Mouse (Mus musculus) neural tube, embryonic 12.5 days (tissue): Measurements from ENCODE around the gene Rbm33. TPM values are rescaled to one million over a fixed set of nuclear protein-coding genes. Genes with fewer than 3 reads are reported as not detected.

Experiments used
- ATAC-seq: fragments of 200-750 bp; cut with Nextera tagmentation; 2 replicates; pipeline ENCODE4 v1.8.0; 2017; ENCODE audit warnings: low read depth, mild to moderate bottlenecking, moderate TSS enrichment, moderate library complexity; ENCODE audit not compliant: low FRiP score
- H3K27ac ChIP-seq: fragments of 300-500 bp; sonication (generic); 2 replicates; pipeline ENCODE4 v1.5.1; 2016
- H3K27me3 ChIP-seq: fragments of 300-500 bp; sonication (generic); replicated peaks from 2 replicates; pipeline ENCODE4 v1.6.1; 2016; ENCODE audit warnings: mild to moderate bottlenecking
- H3K36me3 ChIP-seq: fragments of 300-500 bp; sonication (generic); 2 replicates; pipeline ENCODE4 v1.6.1; 2016; ENCODE audit warnings: mild to moderate bottlenecking
- H3K4me1 ChIP-seq: fragments of 300-500 bp; sonication (generic); 2 replicates; pipeline ENCODE4 v1.6.1; 2016
- H3K4me2 ChIP-seq: fragments of 300-500 bp; sonication (generic); replicated peaks from 2 replicates; pipeline ENCODE4 v1.6.1; 2016; ENCODE audit warnings: mild to moderate bottlenecking
- H3K4me3 ChIP-seq: fragments of 300-500 bp; sonication (generic); 2 replicates; pipeline ENCODE4 v1.5.1; 2016
- H3K9ac ChIP-seq: fragments of 300-500 bp; sonication (generic); 2 replicates; pipeline ENCODE4 v1.6.1; 2016; ENCODE audit warnings: mild to moderate bottlenecking
- H3K9me3 ChIP-seq: fragments of 300-500 bp; sonication (generic); 2 replicates; pipeline ENCODE4 v1.6.1; 2016; ENCODE audit warnings: mild to moderate bottlenecking
- WGBS: fragments of 180-500 bp; shearing (Covaris S2); methylation state at CpG from one replicate; pipeline ENCODE4 v1.1.7; 2016; 5-methylcytosine and 5-hydroxymethylcytosine counted together
- polyA plus RNA-seq: library from polyadenylated mRNA; unstranded; fragments of >200 nt; fragmentation: Nextera tagmentation; extraction: Ambion mirVana; gene quantifications from 2 replicates; pipeline ENCODE4 v1.2.1, GENCODE M21; 2016

The Rbm33 gene
- polyA plus RNA-seq, 1 experiment from 2014 or later, result 22.5 TPM

DNA sequence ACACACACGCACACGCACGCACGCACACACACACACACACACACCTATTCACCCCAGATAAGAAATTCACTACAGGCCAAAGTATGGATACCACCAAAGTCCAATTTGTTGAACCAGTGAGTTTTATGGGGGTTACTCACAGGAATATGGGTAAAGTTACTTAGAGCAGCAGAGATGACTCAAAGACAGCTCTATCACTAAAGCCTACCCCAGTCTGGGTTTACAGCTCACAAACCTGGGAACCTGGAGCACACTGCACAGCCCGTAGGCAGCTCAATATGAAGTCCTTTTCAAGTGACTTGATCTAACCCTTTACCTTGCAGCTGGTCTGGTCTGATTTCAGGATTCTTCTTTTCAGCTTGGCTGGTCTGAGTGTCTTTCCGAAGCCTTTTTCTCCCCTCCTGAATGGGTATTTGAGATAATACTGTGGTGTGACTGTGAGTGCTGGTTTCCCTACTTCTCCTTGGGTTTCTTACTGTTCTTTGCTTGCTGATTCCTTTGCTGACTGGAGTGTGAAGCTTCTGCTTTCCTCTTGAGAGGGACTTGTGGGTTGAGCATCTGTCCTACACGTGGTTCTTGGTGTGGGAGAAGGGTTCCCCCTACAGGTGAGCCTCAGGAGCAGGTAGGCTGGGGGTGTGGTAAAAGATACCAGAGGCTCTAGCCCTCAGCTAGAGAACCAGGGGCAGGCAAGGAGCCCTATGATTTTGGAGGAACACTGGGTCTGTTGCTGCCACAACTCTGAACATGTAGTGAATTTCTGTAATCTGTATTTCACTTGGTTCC lies 12.3 kb downstream of the Rbm33 start:
- peaks cover 21% of the 10 kb centered on the region for H3K36me3 ChIP-seq
- ATAC-seq, result no peak
- H3K9ac ChIP-seq, result no peak overlapping the region
- H3K4me1 ChIP-seq, result no peaks in the 10 kb centered on the region
- no peak overlapping the region for H3K27ac ChIP-seq
- H3K9me3 ChIP-seq, result no peaks in the 10 kb centered on the region
- 81% methylated on average over 7 of the region's 7 CpGs for WGBS
- no peaks in the 10 kb centered on the region for H3K27me3 ChIP-seq
- no peak overlapping the region for H3K4me2 ChIP-seq
- no peak overlapping the region for H3K4me3 ChIP-seq

DNA sequence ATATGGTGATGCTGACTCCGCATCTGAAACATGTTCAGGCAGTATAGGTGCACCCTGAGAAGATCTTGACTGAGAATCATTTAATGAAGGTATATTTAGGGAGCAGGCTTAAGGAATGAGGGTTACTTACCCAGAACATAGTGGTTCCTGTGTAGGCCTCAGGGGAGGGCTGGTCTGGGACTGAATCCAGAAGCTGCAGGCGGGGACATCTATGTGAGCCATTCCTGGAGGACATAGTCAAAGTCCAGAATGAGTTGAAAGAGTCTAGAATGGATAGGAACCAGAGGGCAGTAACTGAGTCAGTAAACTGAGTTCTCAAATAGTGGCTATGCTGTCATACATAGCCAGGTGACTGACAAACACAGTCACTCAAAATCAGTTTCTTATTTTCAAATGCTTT lies 16.8 kb downstream of the Rbm33 start:
- Histone ChIP-seq H3K4me3 (no peak overlapping the region), H3K36me3 (peaks cover 38% of the 10 kb centered on the region)
- no peak for ATAC-seq

DNA sequence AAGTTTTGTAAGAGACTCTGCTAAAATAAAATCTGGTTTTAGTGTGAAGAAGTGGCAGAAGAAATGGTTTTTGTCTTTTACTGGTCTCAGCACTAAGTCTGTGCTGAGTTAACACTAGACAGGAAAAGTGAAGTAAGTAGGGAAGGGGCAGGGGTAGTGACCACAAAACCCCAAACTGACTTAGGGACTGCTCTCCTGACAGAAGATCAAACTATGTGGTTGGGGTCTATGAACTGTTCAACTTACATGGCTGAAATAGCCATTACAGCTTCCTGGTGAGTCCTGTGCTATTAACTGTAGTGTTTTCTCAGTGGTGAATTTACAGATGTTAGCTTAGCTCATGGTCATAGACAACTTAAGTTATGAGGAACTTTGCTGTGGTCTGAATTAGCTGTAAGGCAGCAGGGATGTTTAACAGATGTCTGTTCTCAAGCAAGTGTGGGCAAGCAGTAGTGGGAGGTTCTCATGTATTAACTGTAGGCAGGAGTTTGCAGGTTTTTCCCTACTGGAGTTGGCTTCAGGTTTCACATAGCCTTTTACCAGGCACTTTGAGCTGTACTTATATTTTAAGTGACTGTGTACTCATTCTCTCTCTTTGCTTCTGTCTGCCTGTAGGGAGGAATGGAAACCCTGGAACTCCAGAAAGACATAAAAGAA lies 35.1 kb downstream of the Rbm33 start:
- Histone ChIP-seq H3K4me1 (no peaks in the 10 kb centered on the region), H3K27me3 (no peaks in the 10 kb centered on the region), H3K9me3 (no peaks in the 10 kb centered on the region), H3K36me3 (peaks cover 39% of the 10 kb centered on the region), H3K27ac (no peak overlapping the region), H3K9ac (no peak overlapping the region), H3K4me2 (no peak overlapping the region), H3K4me3 (no peak overlapping the region)
- ATAC-seq, result no peak

More for the DNA sequence above, 16.8 kb downstream of the Rbm33 start:
- no peak overlapping the region for H3K27ac ChIP-seq
- H3K9me3 ChIP-seq, result no peaks in the 10 kb centered on the region
- H3K4me1 ChIP-seq, result no peaks in the 10 kb centered on the region
- no peak overlapping the region for H3K4me2 ChIP-seq
- H3K9ac ChIP-seq, result no peak overlapping the region
- no peaks in the 10 kb centered on the region for H3K27me3 ChIP-seq
- WGBS, result 89% methylated on average over 2 of the region's 2 CpGs

DNA sequence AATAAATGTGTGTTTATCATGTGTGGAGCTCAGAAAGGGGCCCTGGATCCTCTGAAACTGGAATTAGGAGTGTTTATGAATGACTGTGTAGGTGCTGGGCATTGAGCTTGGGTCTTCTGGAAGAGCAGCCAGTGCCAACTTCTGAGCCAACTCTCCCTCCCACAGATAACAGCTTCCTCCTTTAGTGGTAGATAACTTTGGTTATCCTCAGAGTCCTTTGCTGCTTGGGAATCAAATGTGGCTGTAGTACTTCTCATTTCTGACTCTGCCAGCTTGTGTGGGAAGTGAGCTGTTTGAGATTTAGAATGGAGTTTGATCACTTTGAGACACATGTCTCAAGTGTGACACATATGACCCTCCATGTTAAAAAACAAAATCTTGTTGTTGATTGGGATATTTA lies 38.7 kb downstream of the Rbm33 start:
- Histone ChIP-seq H3K27ac (no peak overlapping the region), H3K4me1 (no peaks in the 10 kb centered on the region), H3K9me3 (no peaks in the 10 kb centered on the region), H3K27me3 (no peaks in the 10 kb centered on the region), H3K4me2 (no peak overlapping the region), H3K36me3 (peaks cover 54% of the 10 kb centered on the region), H3K9ac (no peak overlapping the region), H3K4me3 (no peak overlapping the region)
- no peak for ATAC-seq

DNA sequence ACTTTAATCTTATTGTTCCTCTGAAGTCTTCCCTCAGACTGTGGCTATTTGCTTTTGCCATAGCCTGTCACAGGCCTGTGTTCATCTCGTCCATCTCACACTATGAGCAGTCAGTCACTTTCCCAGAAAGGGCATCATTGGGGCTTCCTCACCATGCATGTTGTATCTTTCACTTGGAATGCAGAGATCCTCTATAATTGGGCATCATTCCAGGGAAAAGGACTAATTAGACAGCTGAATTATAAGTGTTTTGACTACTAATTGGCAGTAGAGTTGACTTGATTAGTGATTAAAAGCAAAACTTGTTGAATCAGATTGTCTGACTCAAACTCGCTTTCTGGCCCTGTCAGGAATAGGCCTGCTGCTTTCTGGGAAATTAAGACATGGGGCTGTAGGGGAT lies 43.8 kb downstream of the Rbm33 start:
- H3K36me3 ChIP-seq, result peaks cover 75% of the 10 kb centered on the region
- no peak for ATAC-seq
- H3K4me2 ChIP-seq, result no peak overlapping the region

DNA sequence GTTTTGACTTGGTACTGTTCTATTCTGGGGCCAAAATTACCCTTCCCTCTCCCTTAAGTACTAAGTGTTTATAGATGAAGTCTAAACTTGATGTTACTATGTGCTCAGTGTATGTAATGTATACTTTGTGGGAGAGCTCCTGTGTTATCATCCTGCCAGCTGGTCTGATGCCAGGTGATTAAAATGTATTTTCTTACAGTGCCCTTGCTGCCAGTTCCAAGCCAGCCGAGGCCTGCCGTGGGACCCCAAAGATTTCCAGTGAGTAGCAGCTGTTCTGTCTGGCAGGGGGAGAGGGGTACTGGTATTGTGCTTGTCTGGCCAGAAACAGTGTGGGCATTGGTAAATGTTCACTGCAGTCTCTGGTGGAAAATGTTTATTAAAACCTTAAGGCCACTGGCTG lies 51.1 kb downstream of the Rbm33 start:
- no peak overlapping the region for H3K9ac ChIP-seq
- no peak overlapping the region for H3K27ac ChIP-seq
- H3K27me3 ChIP-seq, result no peaks in the 10 kb centered on the region
- no peak for ATAC-seq
- H3K36me3 ChIP-seq, result peaks cover 45% of the 10 kb centered on the region
- no peak overlapping the region for H3K4me2 ChIP-seq
- no peak overlapping the region for H3K4me3 ChIP-seq
- 67% methylated on average over 2 of the region's 2 CpGs for WGBS
- H3K9me3 ChIP-seq, result no peaks in the 10 kb centered on the region
- no peaks in the 10 kb centered on the region for H3K4me1 ChIP-seq

More for the DNA sequence above, 43.8 kb downstream of the Rbm33 start:
- H3K9ac ChIP-seq, result no peak overlapping the region
- H3K27ac ChIP-seq, result no peak overlapping the region
- H3K9me3 ChIP-seq, result no peaks in the 10 kb centered on the region
- H3K4me1 ChIP-seq, result no peaks in the 10 kb centered on the region
- H3K4me3 ChIP-seq, result no peak overlapping the region
- H3K27me3 ChIP-seq, result no peaks in the 10 kb centered on the region
- 92% methylated on average over 2 of the region's 2 CpGs for WGBS

DNA sequence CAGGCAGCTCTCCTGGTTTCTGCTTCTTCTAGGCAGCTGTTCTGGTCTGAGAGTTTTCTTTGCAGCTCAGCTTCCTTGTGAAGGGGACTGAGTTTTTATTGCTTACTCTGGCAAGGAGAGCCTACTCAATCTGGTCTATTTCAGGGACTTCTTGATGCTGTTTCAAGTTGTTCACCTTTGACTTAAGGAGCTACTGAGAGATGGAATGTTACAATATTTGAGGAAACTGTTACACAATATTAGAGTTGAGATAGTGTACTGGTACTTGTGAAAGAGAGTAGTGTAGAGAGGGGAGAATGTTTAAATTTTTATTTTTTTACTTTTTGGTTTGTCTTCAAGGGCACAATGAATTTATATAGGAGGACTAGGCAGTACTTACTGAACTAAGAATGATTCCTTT lies 53.9 kb downstream of the Rbm33 start:
- Histone ChIP-seq H3K9ac (no peak overlapping the region), H3K9me3 (no peaks in the 10 kb centered on the region), H3K27me3 (no peaks in the 10 kb centered on the region), H3K4me2 (no peak overlapping the region), H3K36me3 (peaks cover 20% of the 10 kb centered on the region; the same call in 1 of the 2 replicates), H3K4me3 (no peak overlapping the region), H3K4me1 (no peaks in the 10 kb centered on the region), H3K27ac (no peak overlapping the region)
- ATAC-seq, result no peak

DNA sequence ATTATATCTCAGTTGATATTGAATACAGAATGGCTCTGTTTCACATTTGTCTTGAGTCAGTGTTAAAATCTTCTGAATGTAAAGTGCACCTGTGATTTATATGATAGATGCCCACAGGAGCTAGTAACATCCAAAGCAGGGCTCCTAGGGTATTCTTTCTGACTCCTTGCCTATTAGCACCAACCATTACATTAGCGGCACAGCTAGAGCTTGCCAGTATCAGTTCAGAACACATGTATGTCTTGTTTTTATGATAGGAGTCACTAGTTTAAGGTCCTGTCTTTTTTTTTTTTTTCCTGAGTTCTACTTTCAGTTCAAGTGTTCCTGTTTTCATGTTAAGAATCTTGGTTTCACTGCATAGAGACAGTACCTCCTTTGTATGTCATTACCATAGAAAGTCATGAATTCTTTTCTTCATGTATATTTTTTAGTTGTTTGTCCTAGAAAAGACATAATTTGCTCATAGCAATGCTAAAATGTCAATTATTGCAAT lies 55.3 kb downstream of the Rbm33 start:
- peaks cover 19% of the 10 kb centered on the region; the same call in 1 of the 2 replicates for H3K36me3 ChIP-seq
- no peak overlapping the region for H3K9ac ChIP-seq

DNA sequence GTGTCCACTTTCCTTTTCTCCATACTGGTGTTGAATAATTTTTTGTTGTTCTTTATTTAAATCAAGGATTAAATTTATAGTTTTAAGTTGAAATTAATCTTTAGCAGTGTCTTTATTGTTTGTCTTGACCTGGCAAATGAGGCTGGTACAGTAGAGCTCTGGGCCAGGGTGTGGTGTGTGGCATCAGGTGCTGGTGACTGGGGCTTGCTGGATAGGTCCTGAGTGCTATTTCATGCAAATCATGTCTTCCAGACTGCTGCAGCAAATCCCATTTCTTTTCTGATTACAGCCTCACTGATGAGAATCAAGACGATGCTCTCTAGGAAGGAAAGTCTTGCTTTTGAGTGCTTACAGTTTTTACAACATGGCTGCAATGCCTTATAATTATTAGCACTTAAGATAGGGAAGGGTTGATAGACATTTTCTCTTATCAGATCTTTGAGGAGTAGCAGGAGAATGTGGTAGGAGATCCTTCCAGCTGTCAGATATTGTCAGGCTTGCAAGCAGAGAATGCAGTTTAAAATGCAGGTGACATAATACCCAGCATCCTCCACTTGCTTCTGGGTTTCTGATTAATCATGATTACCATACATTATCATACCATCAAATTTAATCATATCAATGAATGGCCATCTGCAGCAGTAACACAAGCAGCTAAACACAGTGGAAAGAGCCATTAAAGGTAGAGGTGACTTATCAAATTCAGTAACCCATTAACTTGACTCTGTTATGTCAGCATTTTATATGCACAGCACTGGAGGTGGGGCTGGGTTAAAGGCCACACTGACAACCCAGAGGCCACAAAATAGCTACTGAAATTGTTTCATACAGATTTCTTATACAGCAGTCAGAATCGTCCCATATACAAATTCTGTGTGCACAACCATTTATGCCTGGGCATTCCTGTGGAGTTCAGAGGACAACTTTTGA lies 56.8 kb downstream of the Rbm33 start:
- H3K9ac ChIP-seq, result no peak overlapping the region
- H3K4me3 ChIP-seq, result no peak overlapping the region
- peaks cover 17% of the 10 kb centered on the region for H3K36me3 ChIP-seq
- H3K4me2 ChIP-seq, result no peak overlapping the region
- 88% methylated on average over 2 of the region's 2 CpGs for WGBS
- no peaks in the 10 kb centered on the region for H3K4me1 ChIP-seq
- H3K27me3 ChIP-seq, result no peaks in the 10 kb centered on the region
- no peaks in the 10 kb centered on the region for H3K9me3 ChIP-seq
- H3K27ac ChIP-seq, result no peak overlapping the region
- ATAC-seq, result no peak

More for the DNA sequence above, 55.3 kb downstream of the Rbm33 start:
- Histone ChIP-seq H3K4me2 (no peak overlapping the region), H3K27me3 (no peaks in the 10 kb centered on the region), H3K27ac (no peak overlapping the region), H3K9me3 (no peaks in the 10 kb centered on the region), H3K4me1 (no peaks in the 10 kb centered on the region), H3K4me3 (no peak overlapping the region)
- ATAC-seq, result no peak
- 96% methylated on average over 1 of the region's 1 CpGs for WGBS

DNA sequence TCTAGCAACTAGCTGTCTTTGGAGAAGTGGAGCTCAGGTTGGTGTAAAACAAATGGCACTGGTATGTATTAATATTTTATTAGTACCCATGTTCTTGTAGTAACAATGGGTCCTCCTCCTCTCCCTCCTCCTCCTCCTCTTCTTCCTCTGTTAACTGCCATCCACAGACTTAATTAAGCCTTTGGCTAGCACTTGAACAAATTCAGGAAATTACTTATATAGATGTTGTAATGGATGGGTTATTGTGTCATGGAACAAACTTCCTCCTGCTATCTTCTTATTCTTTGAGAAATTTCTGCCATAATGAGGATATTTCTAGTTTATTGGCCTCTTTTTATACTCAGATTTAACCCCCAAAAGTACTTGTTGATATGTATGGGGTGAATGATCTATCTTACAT lies 60.4 kb downstream of the Rbm33 start:
- Histone ChIP-seq H3K4me1 (no peaks in the 10 kb centered on the region), H3K9ac (no peak overlapping the region), H3K27ac (no peak overlapping the region), H3K9me3 (no peaks in the 10 kb centered on the region), H3K36me3 (peaks cover 22% of the 10 kb centered on the region), H3K4me3 (no peak overlapping the region), H3K27me3 (no peaks in the 10 kb centered on the region), H3K4me2 (no peak overlapping the region)
- no peak for ATAC-seq

DNA sequence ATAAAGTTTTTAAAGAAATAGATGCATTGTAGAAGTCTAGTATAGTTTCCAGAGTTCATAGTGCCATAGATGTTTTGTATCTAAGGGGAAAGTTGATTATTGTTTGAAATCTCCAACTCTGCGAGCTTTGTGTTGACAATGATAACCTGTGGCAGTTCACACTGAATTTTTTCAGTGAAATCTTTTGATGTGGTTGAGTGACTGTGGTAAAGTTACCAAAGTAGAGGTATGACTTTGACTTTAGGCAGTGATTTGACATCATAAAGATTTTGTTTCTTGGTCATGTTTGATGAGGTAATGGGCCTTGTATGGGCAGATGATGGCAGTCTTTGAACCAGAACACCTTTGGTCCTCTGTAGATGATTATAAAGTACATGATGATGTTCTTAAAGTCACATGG lies 65.4 kb downstream of the Rbm33 start:
- H3K4me2 ChIP-seq, result no peak overlapping the region
- H3K9ac ChIP-seq, result no peak overlapping the region
- no peak overlapping the region for H3K27ac ChIP-seq
- no peak for ATAC-seq
- H3K4me1 ChIP-seq, result no peaks in the 10 kb centered on the region
- no peak overlapping the region for H3K4me3 ChIP-seq
- 93% methylated on average over 1 of the region's 1 CpGs for WGBS
- no peaks in the 10 kb centered on the region for H3K27me3 ChIP-seq
- no peaks in the 10 kb centered on the region for H3K9me3 ChIP-seq
- H3K36me3 ChIP-seq, result peaks cover 27% of the 10 kb centered on the region

DNA sequence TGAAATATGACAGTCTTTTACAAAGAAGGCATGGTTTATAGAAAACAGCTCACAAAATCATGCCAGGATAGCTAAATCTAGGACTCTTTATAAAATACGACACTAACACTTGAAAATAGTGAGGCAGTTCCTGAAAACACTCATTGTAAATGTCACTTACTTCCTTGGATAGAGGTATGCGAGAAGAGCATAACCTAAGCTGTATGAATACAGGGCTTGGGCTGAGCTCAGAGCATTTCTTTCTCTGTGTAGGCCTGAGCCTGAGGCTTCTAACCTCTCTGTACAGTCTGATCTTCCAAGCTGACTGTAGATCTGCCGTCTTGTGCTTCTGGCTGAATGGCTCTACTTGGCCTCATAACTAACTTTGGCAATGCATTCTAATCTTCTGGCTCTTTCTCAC lies 69.9 kb downstream of the Rbm33 start:
- Histone ChIP-seq H3K36me3 (peaks cover 47% of the 10 kb centered on the region), H3K4me1 (no peaks in the 10 kb centered on the region), H3K4me2 (no peak overlapping the region), H3K9me3 (no peaks in the 10 kb centered on the region), H3K4me3 (no peak overlapping the region), H3K27ac (no peak overlapping the region), H3K27me3 (no peaks in the 10 kb centered on the region), H3K9ac (no peak overlapping the region)
- ATAC-seq, result no peak
- WGBS, result 92% methylated on average over 3 of the region's 3 CpGs
